In genomic region chr3:53042240-53042567, GRCm38 (mm10) we compare ENCODE assay signal across 10 mouse cellular contexts. TPM values are rescaled to one million over a fixed set of nuclear protein-coding genes. Genes with fewer than 3 reads are reported as not detected.
DNase-seq lines count a peak whose midpoint lies in the region; ATAC-seq lines count a peak whose summit lies in the region.
"Had no signal": no experiment of that assay in that cellular context is flagged by ENCODE, and none has a peak within 500 bp of the region (broad histone marks: within the 10 kb centered on the region; RNA-seq: fewer than 3 reads in every experiment).

No protein-coding gene starts in this region.

- 0 out of 2 replicates have a peak, but pooled peaks cover 15% of the 10 kb centered on the region for H3K4me1 ChIP-seq in kidney, embryonic 14.5 days (ENCODE audit: control insufficient read depth, insufficient read depth, low read length)
- peaks cover 36% of the 10 kb centered on the region for H3K4me1 ChIP-seq in embryonic facial prominence, embryonic 10.5 days
- peaks cover 32% of the 10 kb centered on the region for H3K4me1 ChIP-seq in hindbrain, embryonic 15.5 days (replicated peaks)
- H3K4me1 ChIP-seq in midbrain, embryonic 15.5 days: peaks cover 25% of the 10 kb centered on the region

- no peak for DNase-seq in kidney, adult 11 months
- DNase-seq in embryonic facial prominence, embryonic 10.5 days (ENCODE audit: low spot score): no peak
- DNase-seq in urinary bladder, postnatal 10 days (ENCODE audit: low spot score): no peak
- DNase-seq in layer of hippocampus, adult 9-10 months (ENCODE audit: low spot score): no peak
- DNase-seq in frontal cortex, postnatal 36 days (ENCODE audit: low spot score in 2 of 2): no peak

- peaks cover 2% of the 10 kb centered on the region; the same call in 1 of the 2 replicates for H3K36me3 ChIP-seq in kidney, embryonic 14.5 days (ENCODE audit: control insufficient read depth, insufficient read depth, low read length)
- H3K36me3 ChIP-seq in embryonic facial prominence, embryonic 10.5 days (replicated peaks): peaks cover 3% of the 10 kb centered on the region
- no peaks in the 10 kb centered on the region for H3K36me3 ChIP-seq in hindbrain, embryonic 15.5 days
- H3K36me3 ChIP-seq in midbrain, embryonic 15.5 days (replicated peaks): no peaks in the 10 kb centered on the region

- WGBS in kidney, embryonic 14.5 days: 10% methylated on average over 9 of the region's 9 CpGs
- 32% methylated on average over 9 of the region's 9 CpGs for WGBS in embryonic facial prominence, embryonic 10.5 days
- 24% methylated on average over 9 of the region's 9 CpGs for WGBS in hindbrain, embryonic 15.5 days
- 27% methylated on average over 9 of the region's 9 CpGs for WGBS in midbrain, embryonic 15.5 days

- peak overlapping the region; percentile 79; the same call in 1 of the 2 replicates for H3K9ac ChIP-seq in kidney, embryonic 14.5 days (ENCODE audit: low read depth, low read length)
- peak overlapping the region; percentile 52 for H3K9ac ChIP-seq in hindbrain, embryonic 15.5 days
- peak overlapping the region; percentile 74 for H3K9ac ChIP-seq in midbrain, embryonic 15.5 days

- H3K9me3 ChIP-seq in kidney, embryonic 14.5 days (ENCODE audit: control insufficient read depth, low read length): no peaks in the 10 kb centered on the region
- no peaks in the 10 kb centered on the region for H3K9me3 ChIP-seq in embryonic facial prominence, embryonic 10.5 days
- H3K9me3 ChIP-seq in hindbrain, embryonic 15.5 days: no peaks in the 10 kb centered on the region
- no peaks in the 10 kb centered on the region for H3K9me3 ChIP-seq in midbrain, embryonic 15.5 days

- H3K27ac ChIP-seq in kidney, embryonic 14.5 days (ENCODE audit: low read depth, low read length): no peak overlapping the region
- H3K27ac ChIP-seq in embryonic facial prominence, embryonic 10.5 days (replicated peaks): no peak overlapping the region
- peak overlapping the region; percentile 71; the same call in 1 of the 2 replicates for H3K27ac ChIP-seq in hindbrain, embryonic 15.5 days (replicated peaks)
- H3K27ac ChIP-seq in midbrain, embryonic 15.5 days: no peak overlapping the region
- H3K27ac ChIP-seq: macrophage had no signal

- H3K4me2 ChIP-seq in kidney, embryonic 14.5 days (replicated peaks; ENCODE audit: low read depth, low read length): peak overlapping the region; percentile 90
- H3K4me2 ChIP-seq in hindbrain, embryonic 15.5 days: peak overlapping the region; percentile 92
- peak overlapping the region; percentile 96 for H3K4me2 ChIP-seq in midbrain, embryonic 15.5 days

- no peaks in the 10 kb centered on the region for H3K27me3 ChIP-seq in kidney, embryonic 14.5 days (ENCODE audit: control insufficient read depth, insufficient read depth, low read length)
- H3K27me3 ChIP-seq in embryonic facial prominence, embryonic 10.5 days (replicated peaks; ENCODE audit: low read depth, poor library complexity, severe bottlenecking): peaks cover 43% of the 10 kb centered on the region
- H3K27me3 ChIP-seq in hindbrain, embryonic 15.5 days: 0 out of 2 replicates have a peak, but pooled peaks cover 2% of the 10 kb centered on the region
- 0 out of 2 replicates have a peak, but pooled peaks cover 5% of the 10 kb centered on the region for H3K27me3 ChIP-seq in midbrain, embryonic 15.5 days (replicated peaks)
- H3K27me3 ChIP-seq: Patski had no signal

- no peak for ATAC-seq in kidney, embryonic 14.5 days (ENCODE audit: low FRiP score, low TSS enrichment)
- ATAC-seq in hindbrain, embryonic 15.5 days (ENCODE audit: low FRiP score, low read depth): no peak
- no peak for ATAC-seq in midbrain, embryonic 15.5 days (replicated peaks)

- H3K4me3 ChIP-seq in kidney, embryonic 14.5 days (ENCODE audit: low read length): peak overlapping the region; percentile 79
- H3K4me3 ChIP-seq in embryonic facial prominence, embryonic 10.5 days: peak overlapping the region; percentile 81
- H3K4me3 ChIP-seq in hindbrain, embryonic 15.5 days: peak overlapping the region; percentile 75
- peak overlapping the region; percentile 85 for H3K4me3 ChIP-seq in midbrain, embryonic 15.5 days

RNA-seq across cellular contexts. Expression of gene Lhfp, which starts 0.9 kb away (rescaled TPM):
- polyA plus RNA-seq in kidney, embryonic 14.5 days (2014; fragmentation: Nextera tagmentation; extraction: Ambion mirVana): 69.1 and 89.7 TPM in 2 replicates
- 20.6 and 26.1 TPM in 2 replicates for polyA plus RNA-seq in embryonic facial prominence, embryonic 10.5 days (2016; fragmentation: Nextera tagmentation; extraction: Ambion mirVana)
- polyA plus RNA-seq in hindbrain, embryonic 15.5 days (2015; fragmentation: Nextera tagmentation; extraction: Ambion mirVana): 64.8 and 69.7 TPM in 2 replicates
- polyA plus RNA-seq in midbrain, embryonic 15.5 days (2015; fragmentation: Nextera tagmentation; extraction: Ambion mirVana): 64.8 and 65.0 TPM in 2 replicates

RNA-seq across cellular contexts. Expression of gene Cog6, which starts 25.2 kb away (rescaled TPM):
- polyA plus RNA-seq in kidney, embryonic 14.5 days (2014; fragmentation: Nextera tagmentation; extraction: Ambion mirVana): 33.7 and 52.0 TPM in 2 replicates
- 37.1 and 39.7 TPM in 2 replicates for polyA plus RNA-seq in embryonic facial prominence, embryonic 10.5 days (2016; fragmentation: Nextera tagmentation; extraction: Ambion mirVana)
- polyA plus RNA-seq in hindbrain, embryonic 15.5 days (2015; fragmentation: Nextera tagmentation; extraction: Ambion mirVana): 47.1 and 47.6 TPM in 2 replicates
- polyA plus RNA-seq in midbrain, embryonic 15.5 days (2015; fragmentation: Nextera tagmentation; extraction: Ambion mirVana): 59.6 and 63.8 TPM in 2 replicates
